Mouse (Mus musculus) adipocyte (in vitro differentiated cells): ENCODE data around the gene Gm10300.
A peak's percentile ranks its signal among the peaks of the same experiment; 100 is the strongest.

ENCODE experiments used
- DNase-seq: peaks from one replicate; pipeline ENCODE4 v3.0.0-alpha.2; 2016; ENCODE audit warnings: low spot score

The Gm10300 gene

DNA sequence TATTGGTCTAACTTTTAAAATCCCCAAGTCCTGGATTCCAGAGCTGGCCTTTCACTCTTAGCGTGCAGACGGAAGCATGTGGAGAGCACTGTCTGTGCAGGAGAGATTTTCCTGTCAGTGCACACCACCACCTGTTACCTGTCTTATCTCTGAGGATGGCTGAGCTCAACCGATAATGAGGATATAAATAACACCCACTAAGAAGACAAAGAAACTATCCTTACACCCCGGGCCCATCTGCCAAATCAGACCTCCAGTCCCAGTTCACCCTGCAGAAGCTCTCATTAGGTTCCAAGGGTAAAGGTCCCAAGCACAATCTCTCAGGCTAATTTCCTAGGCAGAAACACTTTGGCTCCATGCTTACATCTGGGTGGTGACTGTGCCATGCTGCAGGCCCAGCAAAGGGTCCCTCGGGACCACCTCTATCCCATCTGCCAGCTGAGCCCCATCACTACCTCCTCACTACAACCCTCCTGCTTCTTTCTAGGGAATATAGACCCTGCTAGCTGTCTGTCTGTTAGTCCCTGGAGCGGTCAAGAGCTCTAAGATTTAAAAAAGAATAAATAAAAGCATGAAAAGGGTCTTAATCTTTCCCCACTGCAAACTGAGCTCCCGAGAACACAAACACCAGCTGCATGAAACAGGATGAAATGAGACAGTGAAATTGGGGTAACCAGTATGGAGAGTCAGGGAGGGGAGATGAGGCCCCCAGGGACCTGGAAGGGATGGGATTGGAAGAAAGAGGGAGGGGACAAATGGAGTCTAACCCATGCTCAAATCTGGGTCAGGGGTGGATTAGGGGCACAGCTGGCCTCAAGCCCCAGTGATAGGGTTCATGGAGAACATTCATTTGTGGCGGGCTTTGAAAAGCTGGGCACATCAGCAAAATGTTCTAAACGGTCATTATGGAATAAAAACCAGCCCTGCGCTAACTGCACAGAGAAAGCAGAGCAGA, 22.9 kb upstream of the Gm10300 start:
- no peak for DNase-seq

GRCm38 (mm10) chr4:132057311-132057710, 17.2 kb upstream of the Gm10300 start:
- DNase-seq: no peak

DNA sequence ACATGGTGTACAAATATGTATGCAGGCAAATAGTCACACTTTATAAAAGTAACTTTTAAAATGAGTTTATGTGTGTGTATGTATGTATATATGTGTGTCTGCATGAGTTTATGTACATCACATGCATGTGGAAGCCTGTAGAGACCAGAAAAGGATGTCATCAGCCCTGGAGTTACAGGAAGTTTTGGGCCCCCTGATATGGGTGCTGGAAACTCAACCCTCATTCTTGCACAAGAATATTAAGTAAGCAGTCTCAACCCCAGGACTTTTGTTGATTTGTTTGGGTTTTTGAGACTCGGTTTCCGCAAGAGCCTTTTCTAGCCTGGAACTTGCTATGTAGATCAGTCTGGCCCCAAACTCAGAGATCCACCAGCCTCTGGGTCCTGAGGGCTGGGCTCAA, 15.0 kb upstream of the Gm10300 start:
- DNase-seq: no peak

GRCm38 (mm10) chr4:132060040-132060832, 14.3 kb upstream of the Gm10300 start:
- no peak for DNase-seq

- DNase-seq: no peak
Observed at GRCm38 (mm10) chr4:132062289-132062688, 12.2 kb upstream of the Gm10300 start.

DNA sequence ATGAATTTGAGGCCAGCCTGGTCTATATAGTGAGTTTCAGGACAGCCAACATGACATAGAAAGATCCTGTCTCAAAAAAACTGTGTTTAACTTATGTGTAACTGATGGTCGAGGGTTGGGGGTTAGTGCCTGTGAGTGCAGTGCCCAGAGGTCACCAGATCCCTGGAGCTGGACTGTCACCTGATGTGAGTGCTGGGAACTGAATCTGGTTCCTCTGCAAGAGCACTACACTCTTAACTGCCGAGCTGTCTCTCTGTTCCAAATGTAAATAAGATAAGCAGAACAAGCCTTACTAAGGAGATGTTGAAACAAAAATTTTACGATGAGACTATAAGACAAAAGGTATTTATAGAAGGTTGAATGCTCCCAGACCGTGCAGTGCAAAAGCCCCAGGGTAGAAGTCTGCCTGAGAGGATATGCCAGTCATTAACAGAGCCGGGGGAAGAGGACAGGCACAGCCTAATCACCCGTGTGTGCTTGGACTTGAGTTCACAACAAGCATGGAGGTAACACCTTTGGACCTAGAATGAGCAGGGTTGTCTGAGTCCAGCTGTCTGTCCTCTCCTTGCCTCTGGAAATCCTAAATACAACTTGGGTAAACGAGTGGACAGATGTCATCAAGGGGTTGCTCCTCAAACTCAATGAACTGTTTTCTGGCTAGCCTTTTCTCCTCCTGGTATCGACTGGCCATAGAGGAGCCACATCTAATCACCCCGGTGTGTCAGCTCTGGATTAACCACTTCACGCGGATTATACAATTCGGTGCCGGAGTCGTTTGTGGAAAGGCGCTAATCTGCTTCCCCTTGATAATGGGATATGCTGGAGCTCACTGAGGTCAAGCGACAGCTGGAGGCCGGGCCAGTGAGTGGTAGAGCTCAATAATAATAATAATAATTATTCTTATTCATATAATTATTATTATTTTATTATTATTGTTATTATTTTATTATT, 11.3 kb upstream of the Gm10300 start:
- no peak for DNase-seq

- DNase-seq: no peak
Observed at GRCm38 (mm10) chr4:132064550-132064949, 9.9 kb upstream of the Gm10300 start.

- DNase-seq: no peak
Observed at GRCm38 (mm10) chr4:132065578-132065977, 8.9 kb upstream of the Gm10300 start.

DNA sequence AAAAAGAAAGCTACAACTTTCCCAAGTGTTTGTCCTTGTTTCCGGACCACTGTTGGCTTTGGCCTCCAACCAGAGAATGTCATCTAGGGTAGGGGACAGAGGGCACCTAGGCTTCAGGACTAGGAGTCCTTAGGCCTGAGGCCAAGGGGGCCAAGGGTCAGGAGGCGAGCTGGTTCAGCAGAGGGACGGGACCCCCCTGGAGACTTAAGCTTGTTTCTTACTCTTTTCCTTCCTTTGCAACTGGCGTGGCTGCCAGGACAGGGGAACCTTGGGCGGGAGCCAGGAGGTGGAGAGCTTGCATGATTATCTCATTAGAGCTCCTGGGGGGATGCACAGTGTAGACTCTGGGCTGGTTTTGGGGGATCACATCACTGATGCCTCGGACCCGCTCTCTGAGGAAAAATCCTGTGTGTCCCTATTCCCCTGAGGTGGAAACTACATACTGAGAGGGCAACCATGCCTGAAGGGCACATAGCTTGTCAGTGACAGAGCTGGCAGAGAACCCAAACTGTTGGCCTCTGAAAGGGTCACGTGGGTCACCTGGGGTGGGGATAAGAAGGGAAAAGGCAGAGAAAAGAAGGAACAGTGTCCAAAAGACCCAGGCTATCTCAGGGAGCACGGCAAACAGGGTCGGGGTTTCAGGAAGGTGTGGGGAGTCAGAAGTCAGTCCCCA, 8.3 kb upstream of the Gm10300 start:
- no peak for DNase-seq

- no peak for DNase-seq
Observed at GRCm38 (mm10) chr4:132067112-132067937, 7.2 kb upstream of the Gm10300 start.

DNA sequence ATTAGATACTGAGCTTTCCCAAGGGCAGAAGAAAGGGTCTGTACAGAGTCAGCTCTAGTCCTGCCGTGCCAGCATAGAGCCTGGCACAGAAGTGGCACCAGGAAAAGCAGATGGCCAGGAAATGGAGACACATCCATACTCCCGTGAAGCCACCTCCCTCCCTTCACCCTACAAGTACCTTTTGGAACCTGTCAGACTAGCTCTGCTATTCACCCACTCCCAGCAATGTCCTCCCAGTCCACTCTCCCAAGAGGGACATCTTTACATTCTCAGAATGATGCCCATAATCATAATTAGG, 6.6 kb upstream of the Gm10300 start:
- DNase-seq: no peak

GRCm38 (mm10) chr4:132071674-132072073, 2.8 kb upstream of the Gm10300 start:
- no peak for DNase-seq

GRCm38 (mm10) chr4:132072156-132072555, 2.3 kb upstream of the Gm10300 start:
- no peak for DNase-seq

- no peak for DNase-seq
Observed at GRCm38 (mm10) chr4:132072946-132073345, 1.6 kb upstream of the Gm10300 start.

DNA sequence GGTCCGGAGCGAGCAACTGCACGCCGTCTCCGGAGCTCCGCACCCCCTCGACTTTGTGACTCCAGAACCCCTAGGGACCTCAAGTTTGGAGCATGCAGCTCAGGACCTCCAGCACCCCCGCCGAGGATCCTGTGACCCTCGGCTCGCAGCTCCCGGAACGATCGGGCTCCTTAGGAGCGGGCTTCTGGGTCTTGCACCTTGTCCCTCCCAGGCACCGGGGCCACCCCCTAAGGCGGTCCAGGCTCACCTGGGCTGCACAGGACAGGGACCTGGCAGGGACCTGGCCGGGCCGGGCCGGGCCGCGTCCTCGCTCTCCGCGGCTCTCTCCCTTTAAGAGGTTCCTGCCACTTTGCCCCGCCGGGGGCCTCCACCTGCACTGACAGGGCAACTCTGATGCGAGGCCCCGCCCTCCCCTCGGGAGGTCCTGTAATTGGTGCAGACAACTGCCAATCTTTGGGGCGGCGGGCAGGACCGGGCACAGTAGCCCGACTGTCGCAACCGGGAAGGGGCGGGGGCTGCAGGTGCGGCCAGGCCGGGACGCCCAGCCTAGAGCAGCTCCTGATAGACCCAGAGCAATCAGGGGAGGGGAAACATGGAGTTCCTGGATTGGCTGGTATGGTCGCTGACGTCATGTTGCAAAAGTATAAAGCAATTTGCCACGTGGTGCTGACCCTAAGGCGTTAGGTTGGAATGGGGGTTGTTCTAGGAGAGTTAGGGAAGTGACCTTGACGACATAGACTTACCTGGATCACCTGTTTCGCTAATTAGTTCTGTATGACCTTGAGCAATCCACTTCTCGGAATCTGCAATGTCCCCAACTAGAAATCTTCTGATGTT, 654 bp downstream of the Gm10300 start, which contains the start of gene Epb41:
Gene Epb41, minus strand, starts transcription at position 389 of the 837 bp plus-strand sequence.
- DNase-seq: peak; percentile 42

DNA sequence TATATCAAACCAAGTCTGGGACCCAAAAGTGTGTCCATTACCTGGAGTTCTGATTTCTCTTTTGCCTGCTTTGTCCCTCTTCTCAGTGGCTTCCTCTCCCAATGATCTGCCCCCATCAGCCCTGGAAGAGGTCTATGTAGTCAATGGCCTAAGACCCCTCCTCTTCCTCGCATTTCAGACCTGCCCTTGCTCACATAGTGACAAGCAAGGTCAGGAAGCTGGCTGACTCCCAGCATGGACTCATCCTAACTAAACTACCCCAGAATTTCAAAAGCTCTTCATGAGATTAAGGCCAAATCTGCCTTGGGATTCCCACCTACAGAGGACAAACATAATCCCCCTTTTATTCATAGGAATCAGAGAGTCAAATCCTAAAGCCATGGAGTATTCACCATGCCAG, 1.3 kb downstream of the Gm10300 start:
- DNase-seq: no peak

DNA sequence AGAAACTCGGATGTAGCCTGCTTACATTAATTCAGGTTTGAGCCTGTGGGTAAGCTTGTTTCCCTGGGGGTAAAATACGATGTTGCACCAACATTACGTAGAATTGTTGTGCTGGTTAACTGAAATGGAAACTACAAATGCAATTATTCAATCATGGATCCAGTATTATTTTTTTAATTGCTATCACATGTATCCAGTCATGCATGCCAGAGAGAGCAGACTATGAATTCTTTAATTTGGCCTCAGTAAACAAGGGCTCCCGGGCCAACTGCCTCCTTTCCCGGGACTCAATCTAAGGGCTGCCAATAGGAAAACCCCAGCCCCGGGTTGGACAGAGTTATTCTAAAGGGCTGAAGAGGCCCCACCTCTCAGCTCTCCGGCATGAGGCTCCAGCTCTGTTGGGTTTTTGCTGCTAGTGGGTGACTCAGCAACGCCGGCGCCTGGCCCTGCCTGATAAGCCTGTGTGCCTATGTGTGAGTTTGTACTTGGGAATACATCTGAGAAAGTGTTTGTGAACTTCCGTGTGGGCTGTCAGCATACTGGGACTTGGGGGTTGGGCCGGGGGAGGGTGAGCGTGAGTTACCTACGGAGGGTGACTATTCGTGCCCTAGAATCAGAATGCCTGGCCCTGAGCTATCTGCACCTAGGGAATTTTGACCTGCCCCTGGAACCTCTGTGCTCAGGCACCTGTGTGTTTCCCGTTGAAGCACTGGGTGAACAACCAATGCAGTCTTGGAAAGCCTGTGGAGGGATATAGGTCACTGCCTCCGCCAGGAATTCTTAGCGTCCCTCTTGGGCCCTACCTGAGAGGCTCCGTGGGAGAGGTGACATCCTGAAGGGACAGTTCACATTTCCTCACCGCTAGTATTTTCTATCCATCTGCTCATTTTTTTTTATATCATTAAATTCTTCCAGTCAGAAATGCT, 2.2 kb downstream of the Gm10300 start:
- DNase-seq: peak; percentile 28

GRCm38 (mm10) chr4:132077445-132077844, 2.9 kb downstream of the Gm10300 start:
- no peak for DNase-seq
